Mouse (Mus musculus) liver, adult 10 weeks (tissue): ENCODE data around the gene Olfr18. TPM values are rescaled to one million over a fixed set of nuclear protein-coding genes. Genes with fewer than 3 reads are reported as not detected.

Experiments
- polyA plus RNA-seq: library from polyadenylated mRNA; stranded (reverse); fragments of 350-450 nt; fragmentation: Illumina TruSeq; extraction: RNeasy Lipid Tissue Mini Kit (QIAGEN cat#74804); gene quantifications from one replicate; pipeline ENCODE4 v1.2.3, GENCODE M21; 2014; ENCODE audit warnings: low read depth, low replicate concordance

Olfr18 gene
- not detected for polyA plus RNA-seq

GRCm38 (mm10) chr9:20335994-20336393 is at the start of gene Olfr18:
Gene Olfr18, minus strand, starts transcription at chr9:20336094.

GRCm38 (mm10) chr9:20384532-20385342 is 48.8 kb upstream of the Olfr18 start, which contains the start of gene Zfp560:
Gene Zfp560, minus strand, starts transcription at chr9:20385177.

GRCm38 (mm10) chr9:20298232-20298631 is 37.7 kb downstream of the Olfr18 start, which contains the start of gene Olfr873:
Gene Olfr873, plus strand, starts transcription at chr9:20298532.

GRCm38 (mm10) chr9:20282051-20282450 is 53.8 kb downstream of the Olfr18 start, which contains the start of gene Olfr39:
Gene Olfr39, plus strand, starts transcription at chr9:20282351.

Other genes with a start within 250 kb of the Olfr18 start
- gene Olfr868, start 237.5 kb downstream of the Olfr18 start, polyA plus RNA-seq: not detected
- gene Olfr869, start 207.1 kb downstream of the Olfr18 start, polyA plus RNA-seq: not detected
- not detected for gene Olfr870, start 162.0 kb downstream of the Olfr18 start, polyA plus RNA-seq
- gene Olfr871, start 123.9 kb downstream of the Olfr18 start, polyA plus RNA-seq: not detected
- gene Olfr872, start 99.0 kb downstream of the Olfr18 start, polyA plus RNA-seq: not detected
- not detected for gene Olfr39, start 53.7 kb downstream of the Olfr18 start, polyA plus RNA-seq
- not detected for gene Olfr873, start 37.6 kb downstream of the Olfr18 start, polyA plus RNA-seq
- 16.7 TPM for gene Zfp560, start 49.1 kb upstream of the Olfr18 start, polyA plus RNA-seq
- 10.2 TPM for gene Zfp26, start 124.1 kb upstream of the Olfr18 start, polyA plus RNA-seq
- gene Zfp426, start 156.7 kb upstream of the Olfr18 start, polyA plus RNA-seq: 20.6 TPM
- 18.5 TPM for gene Zfp266, start 185.3 kb upstream of the Olfr18 start, polyA plus RNA-seq
- 7.8 TPM for gene Zfp846, start 245.2 kb upstream of the Olfr18 start, polyA plus RNA-seq